Mouse (Mus musculus) G1E (cell line): ENCODE results near the gene Cln6. TPM values are rescaled to one million over a fixed set of nuclear protein-coding genes. Genes with fewer than 3 reads are reported as not detected.

Source experiments
- ATAC-seq: 2 replicates; pipeline ENCODE4 v1.8.0; 2016; ENCODE audit warnings: mild to moderate bottlenecking; ENCODE audit not compliant: insufficient number of reproducible peaks, poor library complexity, low FRiP score, severe bottlenecking; ENCODE audit errors: extremely low read depth
- DNase-seq: peaks from one replicate; pipeline ENCODE4 v3.0.0; 2012; ENCODE audit warnings: low spot score
- H3K27me3 ChIP-seq: 2 replicates; pipeline ENCODE4 v1.6.1; 2012; ENCODE audit warnings: mild to moderate bottlenecking, low read length, inconsistent platforms; ENCODE audit not compliant: insufficient read depth
- H3K36me3 ChIP-seq: replicated peaks from 2 replicates; pipeline ENCODE3; 2012; ENCODE audit warnings: mild to moderate bottlenecking, inconsistent platforms
- H3K4me1 ChIP-seq: 2 replicates; pipeline ENCODE4 v1.6.1; 2012; ENCODE audit warnings: low read depth, low read length, inconsistent platforms, mixed read lengths; ENCODE audit not compliant: insufficient read depth
- H3K4me3 ChIP-seq: 2 replicates; pipeline ENCODE4 v1.5.1; 2012; ENCODE audit warnings: low read depth, mild to moderate bottlenecking, inconsistent platforms, low read length, moderate library complexity, mixed read lengths
- H3K9me3 ChIP-seq: replicated peaks from 2 replicates; pipeline ENCODE4 v1.6.1; 2012; ENCODE audit warnings: inconsistent platforms
- CTCF ChIP-seq: IDR thresholded peaks from 2 replicates; pipeline ENCODE4 v1.5.1; 2012; ENCODE audit warnings: low read depth, low read length, inconsistent platforms, mixed read lengths
- GATA1 ChIP-seq: IDR thresholded peaks from 2 replicates; pipeline ENCODE4 v1.6.1; 2012; ENCODE audit warnings: borderline replicate concordance, low read length, inconsistent platforms, mixed read lengths
- GATA2 ChIP-seq: IDR thresholded peaks from 2 replicates; pipeline ENCODE4 v1.6.1; 2012; ENCODE audit warnings: low read depth, low read length, inconsistent platforms, borderline replicate concordance
- POLR2AphosphoS5 ChIP-seq: IDR thresholded peaks from 2 replicates; pipeline ENCODE4 v1.6.1; 2012; ENCODE audit warnings: low read depth, low read length, inconsistent platforms; ENCODE audit not compliant: insufficient replicate concordance
- TAL1 ChIP-seq: conservative IDR thresholded peaks from 2 replicates; pipeline ENCODE4 v1.6.1; 2012; ENCODE audit warnings: low read depth, low read length, inconsistent platforms, mixed read lengths
- polyA plus RNA-seq: library from polyadenylated mRNA; stranded (reverse); fragments of >175 nt; gene quantifications from 2 replicates; pipeline ENCODE4 v1.2.3, GENCODE M21; 2012
- total RNA-seq, 2 experiments: library from RNA; stranded (forward) in 1 of 2; stranded (reverse) in 1 of 2; fragments of 200-1000 nt in 1 of 2; fragments of >200 nt in 1 of 2; fragmentation: Nextera tagmentation in 1 of 2; gene quantifications; 2 replicates each; pipeline ENCODE4 v1.2.3; 2014 to 2017

Cln6 gene
- total and polyA plus RNA-seq, 3 experiments = 32.5 to 72.8 (median 37.0) TPM

DNA sequence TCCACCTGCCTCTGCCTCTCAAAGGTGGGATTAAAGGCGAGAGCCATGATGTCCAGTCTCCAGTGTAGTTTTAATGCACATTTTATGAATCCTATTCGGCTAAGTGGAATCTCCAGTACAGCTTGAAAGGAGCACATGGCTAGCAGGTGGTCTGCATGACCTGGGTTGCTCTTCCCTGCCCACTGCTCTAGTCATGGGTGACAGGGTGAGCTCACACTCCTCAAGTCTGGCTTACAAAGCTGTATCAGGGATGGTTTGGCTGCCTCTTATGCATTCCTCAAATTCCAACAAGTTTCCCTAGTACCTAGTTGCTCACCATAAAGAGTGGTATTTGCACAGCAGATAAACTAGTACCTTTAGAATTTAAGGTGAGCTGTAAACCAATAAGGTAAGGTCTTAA, 39.2 kb downstream of the Cln6 start:
- no peaks in the 10 kb centered on the region for H3K9me3 ChIP-seq
- 0 out of 2 replicates have a peak, but pooled peaks cover 4% of the 10 kb centered on the region for H3K27me3 ChIP-seq
- peaks cover 3% of the 10 kb centered on the region; the same call in 1 of the 2 replicates for H3K4me1 ChIP-seq
- H3K4me3 ChIP-seq = no peak overlapping the region
- peaks cover 41% of the 10 kb centered on the region for H3K36me3 ChIP-seq
- ATAC-seq = no peak
- DNase-seq = no peak
- TF ChIP-seq GATA2 = no peak
- TF ChIP-seq GATA1 = no peak
- no peak for TF ChIP-seq TAL1
- no peak for TF ChIP-seq POLR2AphosphoS5
- no peak for TF ChIP-seq CTCF

GRCm38 (mm10) chr9:62881871-62882270, 43.3 kb downstream of the Cln6 start:
- Histone ChIP-seq H3K9me3 (no peaks in the 10 kb centered on the region), H3K36me3 (peaks cover 72% of the 10 kb centered on the region), H3K4me3 (no peak overlapping the region), H3K4me1 (peaks cover 3% of the 10 kb centered on the region; the same call in 1 of the 2 replicates), H3K27me3 (0 out of 2 replicates have a peak, but pooled peaks cover 3% of the 10 kb centered on the region)
- TF ChIP-seq GATA2 = no peak
- no peak for TF ChIP-seq TAL1
- TF ChIP-seq POLR2AphosphoS5 = no peak
- TF ChIP-seq CTCF = no peak
- no peak for TF ChIP-seq GATA1
- DNase-seq (no peak), ATAC-seq (no peak)

DNA sequence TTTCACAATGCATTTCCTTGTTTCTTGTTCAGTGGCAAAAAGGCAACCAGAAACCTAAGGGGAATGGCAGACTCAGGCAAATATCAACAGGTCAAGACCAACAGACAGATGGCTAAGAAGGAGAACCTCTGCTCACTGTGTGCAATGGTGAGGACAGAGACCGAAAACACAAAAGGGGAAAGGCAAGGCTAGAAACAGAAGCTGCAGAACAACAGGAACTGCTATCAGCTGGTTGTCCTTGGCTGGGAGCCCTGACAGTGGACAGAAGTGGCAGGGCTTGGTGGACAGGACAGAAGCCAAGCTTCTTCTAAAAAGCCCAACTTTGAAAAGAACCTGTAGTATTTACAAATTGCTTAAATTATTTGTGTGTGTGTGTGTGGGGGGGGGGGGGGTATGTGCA, 55.9 kb downstream of the Cln6 start:
- DNase-seq (no peak), ATAC-seq (no peak)
- no peaks in the 10 kb centered on the region for H3K4me1 ChIP-seq
- no peak overlapping the region for H3K4me3 ChIP-seq
- no peaks in the 10 kb centered on the region for H3K9me3 ChIP-seq
- TF ChIP-seq TAL1 (no peak), GATA2 (no peak), POLR2AphosphoS5 (no peak), GATA1 (no peak), CTCF (no peak)
- H3K27me3 ChIP-seq = no peaks in the 10 kb centered on the region
- peaks cover 71% of the 10 kb centered on the region for H3K36me3 ChIP-seq

Other genes starting within 250 kb of the Cln6 start
- not detected in 2 replicates for gene Itga11, start 161.0 kb upstream of the Cln6 start, total RNA-seq (2014; fragmentation: Nextera tagmentation)
- gene Itga11, start 161.0 kb upstream of the Cln6 start, total RNA-seq (2017) = not detected in 2 replicates
- not detected in 2 replicates for gene Itga11, start 161.0 kb upstream of the Cln6 start, polyA plus RNA-seq
- gene Fem1b, start 26.9 kb upstream of the Cln6 start, total RNA-seq (2014; fragmentation: Nextera tagmentation) = 94.4 and 102 TPM in 2 replicates
- gene Fem1b, start 26.9 kb upstream of the Cln6 start, total RNA-seq (2017) = 100 and 112 TPM in 2 replicates
- gene Fem1b, start 26.9 kb upstream of the Cln6 start, polyA plus RNA-seq = 16.3 and 17.3 TPM in 2 replicates
- not detected in 2 replicates for gene Calml4, start 19.3 kb downstream of the Cln6 start, total RNA-seq (2014; fragmentation: Nextera tagmentation)
- 0.11 TPM in 1 of 2 replicates, not detected in the other for gene Calml4, start 19.3 kb downstream of the Cln6 start, total RNA-seq (2017)
- gene Calml4, start 19.3 kb downstream of the Cln6 start, polyA plus RNA-seq = 0.15 TPM in 1 of 2 replicates, not detected in the other
- 125 and 136 TPM in 2 replicates for gene Pias1, start 149.1 kb downstream of the Cln6 start, total RNA-seq (2014; fragmentation: Nextera tagmentation)
- 45.8 and 51.6 TPM in 2 replicates for gene Pias1, start 149.1 kb downstream of the Cln6 start, total RNA-seq (2017)
- 1.2 and 1.5 TPM in 2 replicates for gene Pias1, start 149.1 kb downstream of the Cln6 start, polyA plus RNA-seq